Mouse (Mus musculus) heart, embryonic 16.5 days (tissue): ENCODE results near the gene Mgat4e. TPM values are rescaled to one million over a fixed set of nuclear protein-coding genes. Genes with fewer than 3 reads are reported as not detected.

Experiments used
- ATAC-seq: fragments of 200-750 bp; cut with Nextera tagmentation; replicated peaks from 2 replicates; pipeline ENCODE4 v1.8.0; 2017; ENCODE audit warnings: moderate number of reproducible peaks; ENCODE audit not compliant: insufficient read depth, low FRiP score; ENCODE audit errors: extremely low read depth
- H3K27ac ChIP-seq: fragments of 300-500 bp; sonication (generic); 2 replicates; pipeline ENCODE4 v1.5.1; 2014; ENCODE audit warnings: mild to moderate bottlenecking, low read length, control low read depth, moderate library complexity
- H3K27me3 ChIP-seq: fragments of 300-500 bp; sonication (generic); 2 replicates; pipeline ENCODE4 v1.6.1; 2014; ENCODE audit warnings: low read length, mixed read lengths; ENCODE audit not compliant: control insufficient read depth, insufficient read depth
- H3K36me3 ChIP-seq: fragments of 300-500 bp; sonication (generic); 2 replicates; pipeline ENCODE4 v1.6.1; 2014; ENCODE audit not compliant: control insufficient read depth, insufficient read depth
- H3K4me1 ChIP-seq: fragments of 300-500 bp; sonication (generic); 2 replicates; pipeline ENCODE4 v1.6.1; 2014; ENCODE audit warnings: low read length, mixed read lengths; ENCODE audit not compliant: control insufficient read depth, insufficient read depth
- H3K4me2 ChIP-seq: fragments of 300-500 bp; sonication (generic); 2 replicates; pipeline ENCODE4 v1.6.1; 2014; ENCODE audit warnings: low read depth, mild to moderate bottlenecking, control low read depth, low read length
- H3K4me3 ChIP-seq: fragments of 300-500 bp; sonication (generic); 2 replicates; pipeline ENCODE4 v1.5.1; 2014; ENCODE audit warnings: mild to moderate bottlenecking, control low read depth, low read length
- H3K9ac ChIP-seq: fragments of 300-500 bp; sonication (generic); 2 replicates; pipeline ENCODE4 v1.6.1; 2014; ENCODE audit warnings: low read length, control low read depth
- H3K9me3 ChIP-seq: fragments of 300-500 bp; sonication (generic); replicated peaks from 2 replicates; pipeline ENCODE4 v1.6.1; 2016; ENCODE audit warnings: low read length; ENCODE audit not compliant: control insufficient read depth
- WGBS: fragments of 180-500 bp; shearing (Covaris S2); extraction: QIAGEN DNeasy Blood & Tissue Kit; methylation state at CpG from one replicate; pipeline ENCODE4 v1.1.7; 2014; 5-methylcytosine and 5-hydroxymethylcytosine counted together
- polyA plus RNA-seq: library from polyadenylated mRNA; unstranded; fragments of >200 nt; fragmentation: Nextera tagmentation; extraction: Ambion mirVana; gene quantifications from 2 replicates; pipeline ENCODE4 v1.2.1, GENCODE M21; 2015

The Mgat4e gene
- polyA plus RNA-seq, 1 experiment from 2014 or later: not detected

DNA sequence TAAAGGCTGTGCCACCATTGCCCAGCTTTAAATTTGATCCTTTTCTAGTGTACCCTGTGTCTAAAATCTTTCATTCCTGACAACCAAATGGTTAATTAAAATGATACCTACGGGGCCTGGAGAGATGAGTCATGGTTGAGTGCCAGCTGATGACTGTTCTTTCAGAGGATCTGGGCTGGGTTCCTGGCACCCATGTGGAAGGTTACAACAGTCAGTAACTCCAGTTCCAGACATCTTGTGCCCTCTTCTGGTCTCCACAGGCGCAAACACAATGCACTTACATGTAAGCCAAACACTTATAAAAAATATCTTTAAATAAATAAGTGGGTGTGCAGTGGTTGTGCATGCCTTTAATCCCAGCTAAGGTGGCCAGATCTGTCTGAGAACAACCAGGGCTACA is 56.0 kb downstream of the Mgat4e start:
- H3K4me3 ChIP-seq: no peak overlapping the region; the same call in 1 of the 2 replicates
- no peak overlapping the region; the same call in 1 of the 2 replicates for H3K27ac ChIP-seq
- no peaks in the 10 kb centered on the region for H3K9me3 ChIP-seq
- 85% methylated on average over 2 of the region's 2 CpGs for WGBS
- peaks cover 2% of the 10 kb centered on the region for H3K4me1 ChIP-seq
- H3K36me3 ChIP-seq: peaks cover 15% of the 10 kb centered on the region
- H3K4me2 ChIP-seq: peak overlapping the region; percentile 88; the same call in 1 of the 2 replicates
- H3K27me3 ChIP-seq: no peaks in the 10 kb centered on the region
- ATAC-seq: no peak
- no peak overlapping the region for H3K9ac ChIP-seq

DNA sequence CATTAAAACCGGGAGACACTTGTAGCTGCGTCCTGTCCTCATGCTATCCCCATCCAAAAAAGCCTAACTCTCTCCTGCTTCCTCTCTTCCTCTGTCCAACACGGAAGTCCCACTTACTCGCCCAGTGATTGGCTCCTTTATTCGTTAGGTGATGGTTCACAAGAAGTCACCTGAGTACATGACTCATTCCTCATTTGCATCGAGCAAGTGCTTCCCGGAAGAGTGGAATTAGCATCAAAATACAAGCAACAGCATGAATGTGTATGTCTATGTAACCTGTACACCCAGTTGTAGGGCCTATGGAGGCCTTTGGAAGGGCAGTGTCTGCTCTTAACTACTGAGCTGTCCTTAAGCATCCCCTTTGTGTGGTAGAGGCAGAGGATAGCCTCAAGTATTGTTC is 57.2 kb downstream of the Mgat4e start:
- H3K4me1 ChIP-seq: peaks cover 2% of the 10 kb centered on the region
- H3K9me3 ChIP-seq: no peaks in the 10 kb centered on the region
- H3K4me3 ChIP-seq: no peak overlapping the region

More for the DNA sequence above, 57.2 kb downstream of the Mgat4e start:
- 76% methylated on average over 7 of the region's 7 CpGs for WGBS
- no peak overlapping the region for H3K9ac ChIP-seq
- H3K27me3 ChIP-seq: no peaks in the 10 kb centered on the region
- H3K36me3 ChIP-seq: peaks cover 19% of the 10 kb centered on the region
- H3K27ac ChIP-seq: no peak overlapping the region
- ATAC-seq: no peak
- H3K4me2 ChIP-seq: no peak overlapping the region

Other genes with a start within 250 kb of the Mgat4e start
- gene Ppfia4, start 216.8 kb downstream of the Mgat4e start, polyA plus RNA-seq: 10.6 and 11.4 TPM in 2 replicates
- 57.5 and 60.4 TPM in 2 replicates for gene Tmem183a, start 187.7 kb downstream of the Mgat4e start, polyA plus RNA-seq
- not detected in 2 replicates for gene 4933406M09Rik, start 163.7 kb downstream of the Mgat4e start, polyA plus RNA-seq
- gene Cyb5r1, start 144.1 kb downstream of the Mgat4e start, polyA plus RNA-seq: 42.2 and 49.0 TPM in 2 replicates
- gene Adipor1, start 134.3 kb downstream of the Mgat4e start, polyA plus RNA-seq: 138 and 148 TPM in 2 replicates
- 20.6 and 21.1 TPM in 2 replicates for gene Klhl12, start 94.2 kb downstream of the Mgat4e start, polyA plus RNA-seq
- gene Rabif, start 55.0 kb downstream of the Mgat4e start, polyA plus RNA-seq: 29.6 and 29.9 TPM in 2 replicates
- gene Kdm5b, start 10.5 kb upstream of the Mgat4e start, polyA plus RNA-seq: 24.4 and 28.0 TPM in 2 replicates
- gene Syt2, start 97.0 kb upstream of the Mgat4e start, polyA plus RNA-seq: 0.17 TPM in 2 replicates